Mouse (Mus musculus) embryonic fibroblast, embryonic 13.5 days (primary cell): ENCODE measurements around the gene Rftn1.

ENCODE experiments used
- CTCF ChIP-seq: IDR thresholded peaks from 2 replicates; pipeline ENCODE4 v1.5.1; 2011; ENCODE audit warnings: mild to moderate bottlenecking, control low read depth, low read length, moderate library complexity, borderline replicate concordance; ENCODE audit not compliant: insufficient read depth
- POLR2A ChIP-seq: IDR thresholded peaks from 2 replicates; pipeline ENCODE4 v1.6.1; 2011; ENCODE audit warnings: low read depth, mild to moderate bottlenecking, control low read depth, low read length, moderate library complexity

DNA sequence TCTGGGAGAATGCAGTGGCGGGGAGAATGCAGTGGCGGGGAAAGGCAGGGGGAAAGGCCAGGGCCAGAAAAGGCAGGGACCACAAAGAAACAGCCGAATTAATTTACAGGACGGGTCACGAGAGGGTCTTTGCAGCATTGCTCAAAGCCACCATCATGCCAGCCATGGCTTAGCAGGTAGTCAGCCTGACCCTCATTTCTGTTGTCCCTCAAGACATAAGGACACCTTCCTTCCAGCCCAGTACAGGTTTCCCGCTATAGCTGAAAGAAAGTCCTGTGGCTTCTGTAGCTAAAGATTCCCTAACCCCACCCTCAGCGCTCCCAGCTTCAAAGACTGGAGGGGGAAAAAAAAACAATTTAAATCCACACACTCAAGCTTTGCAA is 184.1 kb downstream of the Rftn1 start:
- TF ChIP-seq CTCF (no peak), POLR2A (no peak)
